Comparison of ENCODE assay signal across 11 mouse cellular contexts in genomic region chr5:106385219-106385618, GRCm38 (mm10).
"Had no signal": no experiment of that assay in that cellular context is flagged by ENCODE, and none has a peak within 500 bp of the region (broad histone marks: within the 10 kb centered on the region; RNA-seq: fewer than 3 reads in every experiment).

No protein-coding gene starts in this region.

- H3K27me3 ChIP-seq: limb, embryonic 13.5 days had no signal

- H3K9ac ChIP-seq: limb, embryonic 13.5 days; liver, embryonic 14.5 days had no signal

- H3K4me2 ChIP-seq: limb, embryonic 13.5 days had no signal

- H3K4me3 ChIP-seq: layer of hippocampus, adult 2 months; limb, embryonic 13.5 days had no signal

- H3K4me1 ChIP-seq: limb, embryonic 13.5 days had no signal

- H3K36me3 ChIP-seq: limb, embryonic 13.5 days had no signal

- DNase-seq: kidney, adult 11 months; kidney, postnatal 10 days; kidney, postnatal 4 days; lung, adult 18-20 months; right cerebral cortex, postnatal 4 days; spleen, adult 18-20 months; thymus, adult 2 months; thymus, postnatal 25 days had no signal

- H3K27ac ChIP-seq: layer of hippocampus, adult 2 months; limb, embryonic 13.5 days; liver, embryonic 14.5 days had no signal

- H3K9me3 ChIP-seq: limb, embryonic 13.5 days had no signal
